Mouse (Mus musculus) cerebellum, adult 18-20 months (tissue): ENCODE measurements around the gene Hmgcs1.
"Not testable (repeated sequence)": the region's sequence is repeated elsewhere in the genome, so short reads cannot be mapped to it uniquely, and the experiment has no call there.

Source experiments
- DNase-seq, 2 experiments: peaks; one replicate each; pipeline ENCODE4 v3.0.0; 2021

Gene Hmgcs1

GRCm38 (mm10) chr13:119690039-119690728 is at the start of gene Hmgcs1:
TSS of gene Hmgcs1 (plus strand) at chr13:119690379.
- DNase-seq: peak; percentile 96 to 100

DNA sequence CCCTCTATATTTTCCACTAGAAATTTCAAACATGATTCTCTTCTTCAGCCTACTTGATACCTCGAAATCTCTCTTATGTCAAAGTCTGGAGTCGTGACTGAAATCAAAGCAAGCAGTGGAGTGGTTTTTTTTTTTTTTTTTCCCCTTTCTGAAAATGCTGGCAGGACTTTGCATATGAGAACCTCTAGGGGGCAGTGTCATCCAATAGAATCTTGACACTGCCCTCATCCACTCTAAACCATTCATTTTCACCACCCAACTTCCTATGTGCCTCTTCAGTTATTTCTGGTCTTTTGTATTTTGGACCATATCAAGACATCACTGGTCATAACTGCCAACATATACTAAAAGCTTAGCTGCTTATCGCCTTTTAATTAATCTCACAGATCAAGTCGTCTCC is 49.7 kb upstream of the Hmgcs1 start:
- peak; percentile 14 to 34 for DNase-seq

DNA sequence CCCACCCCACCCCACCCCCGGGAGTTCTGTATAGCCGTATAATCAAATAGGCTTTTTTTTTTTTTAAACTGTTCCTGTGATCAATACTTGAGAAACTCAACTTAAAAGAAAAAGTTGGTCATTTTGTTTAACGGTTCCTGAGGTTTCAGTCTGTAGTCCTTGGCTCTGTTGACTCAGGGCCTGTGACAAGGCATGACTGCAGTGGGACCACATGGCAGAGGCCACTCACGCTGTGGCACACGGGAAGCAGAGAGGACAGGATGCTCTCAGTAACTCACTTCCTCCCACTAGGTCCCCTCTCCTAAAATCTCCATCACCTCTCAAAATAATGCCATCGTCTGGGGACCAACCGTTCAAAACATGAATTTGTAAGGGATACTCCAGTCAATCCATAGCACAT is 49.0 kb upstream of the Hmgcs1 start:
- no peak for DNase-seq

DNA sequence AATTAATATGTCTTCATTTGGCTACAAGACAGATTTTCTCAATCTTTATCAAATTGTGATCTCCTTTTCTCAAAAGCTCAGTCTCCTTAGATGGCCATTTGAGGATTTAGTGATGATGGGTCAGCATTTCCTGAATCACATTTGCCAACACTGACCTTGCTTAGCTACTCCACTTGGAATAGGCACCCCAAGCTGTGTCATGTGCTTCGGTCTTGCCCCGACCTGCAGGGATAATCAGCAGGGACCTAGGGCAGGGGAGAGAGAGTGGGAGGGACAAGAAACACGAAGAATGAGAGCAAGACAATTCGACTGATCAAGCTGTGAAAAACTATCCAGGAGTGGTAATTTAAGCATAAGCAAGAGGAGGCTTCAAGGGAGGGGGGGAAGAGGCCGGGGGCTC is 45.4 kb upstream of the Hmgcs1 start:
- no peak for DNase-seq

GRCm38 (mm10) chr13:119646511-119646910 is 43.7 kb upstream of the Hmgcs1 start:
- no peak for DNase-seq

- no peak for DNase-seq
These were observed 41.1 kb upstream of the Hmgcs1 start for GRCm38 (mm10) chr13:119648891-119649698.

GRCm38 (mm10) chr13:119649699-119650046 is 40.5 kb upstream of the Hmgcs1 start:
- no peak for DNase-seq

- no peak for DNase-seq
These were observed 35.4 kb upstream of the Hmgcs1 start for GRCm38 (mm10) chr13:119654734-119655133.

DNA sequence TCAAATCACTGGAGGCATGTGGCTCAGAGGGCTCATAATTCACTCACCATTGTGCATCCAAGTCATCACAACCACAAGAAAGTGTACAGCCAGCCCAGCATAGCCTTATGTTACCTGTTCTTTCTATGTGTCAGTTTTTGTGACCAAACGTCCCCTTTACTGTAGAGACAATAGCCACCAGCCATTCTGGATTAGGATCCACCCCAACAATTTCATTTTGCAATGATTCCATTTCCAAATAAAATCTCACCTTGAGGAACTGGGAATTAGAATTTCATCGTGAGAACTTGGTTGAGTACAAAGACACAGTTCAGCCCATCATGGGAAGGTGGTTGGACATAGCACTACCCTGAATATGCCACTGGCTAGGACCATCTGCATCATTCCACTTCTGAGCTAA is 33.9 kb upstream of the Hmgcs1 start:
- no peak for DNase-seq

- DNase-seq: peak; percentile 12 to 19
These were observed 33.2 kb upstream of the Hmgcs1 start for GRCm38 (mm10) chr13:119656846-119657416.

- peak; percentile 32 to 33 for DNase-seq
These were observed 28.8 kb upstream of the Hmgcs1 start for GRCm38 (mm10) chr13:119661420-119661819.

GRCm38 (mm10) chr13:119678794-119679193 is 11.4 kb upstream of the Hmgcs1 start:
- no peak for DNase-seq

DNA sequence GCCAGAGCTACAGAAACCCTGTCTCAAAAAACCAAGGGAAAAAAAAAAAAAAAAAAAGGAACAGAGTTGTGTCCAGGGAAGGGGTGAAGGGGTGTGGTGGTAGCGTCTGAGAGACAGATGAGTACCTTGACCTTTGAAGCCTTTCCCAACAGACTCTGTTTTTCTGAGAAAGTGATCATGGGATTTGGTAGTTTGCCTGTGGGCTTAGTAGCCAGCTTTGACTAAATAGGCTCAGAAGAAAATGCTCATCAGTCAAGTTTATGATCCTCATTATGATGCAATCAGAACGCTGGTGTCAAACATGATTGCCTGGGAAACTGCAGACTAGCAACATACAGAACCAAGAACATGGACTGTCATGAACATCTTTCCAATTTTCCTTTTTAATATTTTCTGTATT is 10.5 kb upstream of the Hmgcs1 start:
- no peak for DNase-seq

DNA sequence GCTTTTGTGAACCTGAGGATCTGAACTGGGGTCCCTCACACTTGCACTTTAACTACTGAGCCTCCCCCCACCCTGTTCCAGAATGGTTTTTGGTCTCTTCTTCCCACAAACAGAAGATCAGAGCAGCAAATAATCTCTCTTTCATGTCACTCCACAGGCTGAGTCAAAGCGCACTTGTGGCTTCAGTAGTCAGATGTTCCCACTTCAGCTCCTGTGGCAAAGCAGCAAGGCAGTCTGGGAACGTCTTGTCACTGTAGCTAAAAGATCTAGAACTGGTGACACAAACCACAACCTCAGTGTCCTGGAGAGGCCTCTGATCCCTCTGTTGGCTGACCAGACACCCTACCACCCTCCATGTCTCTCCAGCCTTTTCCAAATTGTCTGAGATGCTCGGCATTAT is 9.0 kb upstream of the Hmgcs1 start:
- DNase-seq: no peak

- no peak for DNase-seq
These were observed 5.6 kb upstream of the Hmgcs1 start for GRCm38 (mm10) chr13:119684416-119685177.

DNA sequence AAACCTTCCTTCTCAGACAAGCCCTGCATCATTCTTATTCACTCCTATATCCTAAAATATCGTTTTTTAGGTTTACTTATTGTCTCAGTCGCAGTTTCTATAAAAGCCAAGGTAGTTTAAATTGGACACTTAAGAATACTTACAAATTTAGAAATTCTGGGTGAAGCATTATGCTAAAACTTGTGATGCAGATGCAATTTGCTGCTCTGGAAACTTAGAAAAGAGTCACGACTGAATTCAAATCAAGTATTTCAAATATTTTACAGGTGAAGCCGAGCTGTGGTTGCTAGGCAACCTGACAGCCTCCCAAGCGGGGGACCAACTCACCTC is 505 bp upstream of the Hmgcs1 start:
- no peak for DNase-seq

- DNase-seq: peak; percentile 34 to 43
These were observed 869 bp downstream of the Hmgcs1 start for GRCm38 (mm10) chr13:119690876-119691620.

GRCm38 (mm10) chr13:119691958-119692357 is 1.8 kb downstream of the Hmgcs1 start:
- not testable (repeated sequence) for DNase-seq

- DNase-seq: no peak
These were observed 5.5 kb downstream of the Hmgcs1 start for GRCm38 (mm10) chr13:119695676-119696075.

DNA sequence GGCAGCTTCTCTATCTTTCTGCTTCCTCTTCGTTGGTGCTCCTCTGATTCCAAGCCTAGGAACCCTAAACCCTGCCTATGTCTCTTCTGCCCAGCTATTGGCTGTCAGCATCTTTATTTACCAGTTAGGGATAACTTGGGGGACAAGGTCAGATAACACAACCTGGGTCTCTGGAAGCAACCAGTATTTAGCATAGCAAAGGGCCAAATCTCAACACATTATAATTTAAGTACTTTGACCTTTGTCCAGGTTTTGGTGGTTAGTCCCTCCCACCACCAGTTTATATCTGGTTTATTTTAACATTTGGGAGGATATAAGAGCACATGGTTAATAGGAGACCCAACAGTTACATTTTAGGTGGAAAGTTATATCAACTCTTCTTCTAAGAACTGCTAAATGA is 6.3 kb downstream of the Hmgcs1 start:
- no peak for DNase-seq

- no peak for DNase-seq
These were observed 8.3 kb downstream of the Hmgcs1 start for GRCm38 (mm10) chr13:119698436-119698835.

DNA sequence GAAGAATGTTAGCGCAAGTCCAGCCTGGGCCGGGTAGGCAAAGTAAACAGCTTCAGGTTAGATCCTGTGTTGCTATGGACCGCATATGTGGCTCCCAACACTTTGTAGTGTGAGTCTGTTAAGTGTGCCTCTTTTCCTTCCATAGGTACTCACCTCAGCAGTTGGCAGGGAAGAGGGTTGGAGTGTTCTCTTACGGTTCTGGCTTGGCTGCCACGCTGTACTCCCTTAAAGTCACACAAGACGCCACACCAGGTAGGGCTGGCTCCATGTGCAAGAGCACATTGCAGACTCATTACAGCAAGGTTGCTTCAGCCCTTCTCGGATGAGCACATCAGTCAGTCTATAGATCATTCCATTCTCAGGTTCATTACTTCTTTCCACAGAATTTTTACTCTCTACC is 14.1 kb downstream of the Hmgcs1 start:
- no peak for DNase-seq
